Mouse (Mus musculus): Measurements from ENCODE around the gene Tgfb1i1.

DNA sequence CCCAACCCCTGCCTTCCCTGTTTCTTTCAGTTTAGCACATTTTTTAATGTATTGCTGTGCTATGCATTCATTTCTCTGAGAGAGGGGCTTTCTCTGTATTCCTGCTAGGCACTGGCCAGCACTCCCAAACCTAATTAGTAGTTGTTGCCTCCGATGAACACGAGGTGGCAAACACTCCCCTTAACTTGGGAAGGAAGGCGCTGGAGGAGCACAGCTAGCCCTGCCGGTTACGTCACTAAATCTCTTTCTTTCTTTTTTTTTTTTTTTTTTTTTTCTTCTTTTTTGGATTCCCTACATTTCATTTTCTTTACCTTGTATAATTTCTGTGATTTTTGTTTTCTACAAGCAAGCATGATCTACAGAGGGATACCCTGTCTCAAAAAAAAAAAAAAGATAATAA lies 58.3 kb downstream of the Tgfb1i1 start:
- TF ChIP-seq CTCF (IDR thresholded peaks at IDR 0.05) (peak; percentile 73), EP300 (IDR thresholded peaks at IDR 0.05) (no peak)

Measured in lung, postnatal 0 days (tissue).